Mouse (Mus musculus): ENCODE measurements at regions not wholly inside any gene's neighbourhood (a gene's known extent, or its start where the extent isn't known, plus 50 kb on each side); places are given as distances from the start of the nearest gene placed in this dataset.

GRCm38 (mm10) chr12:12147088-12147687 lies 114.8 kb upstream of the Fam49a start:
- no peak for DNase-seq (ENCODE audit: low spot score)

DNA sequence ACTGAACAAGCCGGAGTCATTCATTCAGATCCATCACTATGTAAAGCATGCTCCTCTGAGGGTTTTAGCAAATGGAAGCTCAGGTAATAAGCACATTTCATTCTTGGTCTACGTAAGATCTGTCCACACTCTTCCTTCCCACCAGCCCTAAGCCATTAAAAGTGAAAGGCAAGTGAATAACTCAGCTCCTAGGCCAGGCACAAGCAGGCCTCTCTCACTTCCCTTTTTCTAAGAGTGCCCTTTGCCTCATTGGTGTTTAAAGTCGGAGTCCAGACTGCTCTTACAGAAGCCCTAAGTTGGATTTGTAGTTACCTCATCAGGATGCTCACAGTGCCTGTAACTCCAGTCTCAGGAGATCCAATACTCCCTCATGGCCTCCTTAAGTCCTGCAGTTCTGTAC lies 114.1 kb upstream of the Fam49a start:
- DNase-seq (ENCODE audit: low spot score): no peak

DNA sequence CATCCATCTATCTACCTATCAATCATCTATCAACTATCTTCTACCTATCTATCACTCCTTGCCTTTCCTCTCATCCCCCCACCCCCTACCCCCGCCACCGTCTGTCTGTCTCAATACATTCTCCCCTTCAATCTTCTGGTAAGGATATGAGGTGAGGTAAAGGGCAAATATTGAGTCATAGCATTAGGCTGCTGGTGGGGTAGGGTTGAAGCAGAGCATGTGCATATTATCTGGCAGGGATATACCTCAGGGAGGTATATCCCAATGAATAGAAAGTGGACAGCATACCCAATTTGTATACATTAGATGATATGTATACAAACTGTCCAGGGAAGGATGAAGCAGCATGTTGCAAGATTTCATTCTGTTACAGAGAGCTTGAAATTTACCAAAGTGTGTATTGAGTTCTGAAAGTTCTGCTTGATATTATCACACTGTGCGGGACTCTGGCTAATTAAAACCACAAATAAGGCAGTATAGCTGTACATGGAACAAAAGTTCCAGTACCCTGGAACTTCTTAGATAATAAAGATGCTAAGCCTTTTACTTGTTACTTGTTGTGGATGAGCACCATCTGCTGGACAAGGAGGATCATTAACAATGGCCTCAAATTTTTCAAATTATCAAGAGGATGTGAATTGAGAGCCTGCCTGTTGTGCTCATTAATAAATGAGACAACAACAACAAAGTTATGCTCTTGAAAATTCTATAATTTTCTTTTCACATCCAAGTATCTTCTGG lies 113.1 kb upstream of the Fam49a start:
- peak; percentile 4 for DNase-seq (ENCODE audit: low spot score)

- no peak for DNase-seq (ENCODE audit: low spot score)
Observed at GRCm38 (mm10) chr12:12164411-12164810, 97.5 kb upstream of the Fam49a start.

- no peak for DNase-seq (ENCODE audit: low spot score)
Observed at GRCm38 (mm10) chr12:12170581-12170980, 91.4 kb upstream of the Fam49a start.

DNA sequence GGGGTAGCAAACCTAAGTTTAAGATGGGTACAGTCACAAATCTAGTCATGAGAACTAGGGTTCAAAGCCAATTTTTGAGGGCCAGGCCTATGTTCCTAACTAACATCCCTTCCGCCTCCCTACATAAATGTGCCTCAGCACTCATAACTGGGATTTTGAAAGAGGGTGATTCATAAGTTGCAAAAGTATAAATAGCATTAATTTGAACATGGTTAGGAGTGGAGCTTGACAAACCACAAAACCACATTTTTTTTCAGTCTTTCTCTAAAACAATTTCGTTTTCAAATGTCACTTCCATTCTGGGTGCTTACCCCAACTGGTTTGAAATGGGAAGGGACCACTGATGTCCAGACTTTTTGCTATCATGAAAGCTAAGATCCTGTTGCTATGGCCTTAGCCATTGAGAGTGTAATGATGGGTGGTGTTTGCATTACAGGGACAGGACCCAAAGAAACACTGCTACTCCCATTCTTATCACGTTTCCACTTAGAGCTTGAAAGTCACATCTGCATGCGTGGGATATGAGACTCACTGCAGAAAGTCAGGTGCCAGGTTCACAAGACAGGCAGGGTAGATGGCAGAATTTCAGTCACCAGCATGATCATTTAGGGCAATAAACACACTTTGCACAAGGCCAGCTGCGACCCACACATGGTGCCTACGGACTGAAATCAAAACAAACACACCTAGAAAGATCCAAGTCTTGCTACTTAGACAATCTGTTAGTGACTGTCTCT lies 89.7 kb upstream of the Fam49a start:
- no peak for DNase-seq (ENCODE audit: low spot score)

GRCm38 (mm10) chr12:12176331-12177263 lies 85.3 kb upstream of the Fam49a start:
- DNase-seq (ENCODE audit: low spot score): peak; percentile 86

DNA sequence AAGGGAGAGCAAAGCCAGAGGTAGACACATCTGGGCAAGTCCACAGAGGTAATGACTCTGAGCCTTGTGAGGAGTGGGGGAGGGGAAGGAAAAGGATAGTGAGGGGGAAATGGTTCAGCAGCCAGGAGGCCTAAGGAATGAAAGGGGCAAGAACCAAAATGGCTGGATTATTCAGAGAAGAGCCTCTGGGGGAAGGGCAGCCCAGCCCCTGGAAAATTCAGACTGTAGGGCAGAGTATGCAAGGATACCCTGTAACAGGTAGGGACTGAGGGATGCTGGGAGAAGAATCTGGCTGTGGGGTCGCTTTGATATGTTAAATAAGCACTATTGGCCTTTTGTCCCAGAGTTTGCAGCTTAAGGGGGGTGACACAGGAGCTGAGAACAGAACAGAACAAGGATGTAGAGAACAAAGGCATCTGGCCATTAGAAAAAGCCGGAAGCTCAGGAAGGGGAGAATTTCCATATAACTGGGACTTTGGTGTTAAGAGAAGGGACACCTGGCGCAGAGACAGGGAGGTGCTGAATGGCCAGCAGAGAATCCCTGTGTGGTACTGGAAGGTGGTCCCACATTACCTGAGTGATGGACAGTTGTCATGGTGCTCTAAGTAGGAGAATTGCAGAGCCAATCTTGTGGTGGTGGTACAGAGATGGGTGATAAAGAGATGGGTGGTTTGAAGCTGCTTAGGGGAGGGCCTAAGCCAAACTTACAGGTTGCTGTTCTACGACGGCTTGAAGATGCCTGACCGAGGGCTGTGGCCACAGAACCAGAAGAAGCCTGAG lies 84.5 kb upstream of the Fam49a start:
- DNase-seq (ENCODE audit: low spot score): no peak

DNA sequence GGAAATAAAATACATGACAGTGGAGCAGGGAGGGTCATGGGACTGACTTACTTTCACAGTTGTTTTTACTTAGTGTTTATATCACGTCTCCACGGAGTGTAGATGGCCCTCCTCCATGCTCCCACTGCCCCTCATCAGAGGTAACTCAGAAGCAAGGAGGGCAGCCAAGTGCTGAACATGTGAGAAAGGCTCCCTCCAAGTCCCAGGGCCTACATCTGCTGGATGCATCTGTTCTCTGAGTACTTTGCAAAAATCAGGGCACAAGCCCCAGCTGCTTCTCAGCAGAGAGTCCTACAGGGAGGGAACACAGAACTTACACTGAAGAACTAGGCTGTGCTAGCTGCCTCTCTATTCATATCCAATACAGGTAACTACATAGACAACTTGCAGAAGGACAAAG lies 83.5 kb upstream of the Fam49a start:
- no peak for DNase-seq (ENCODE audit: low spot score)

- DNase-seq (ENCODE audit: low spot score): no peak
Observed at GRCm38 (mm10) chr12:12179292-12179865, 82.6 kb upstream of the Fam49a start.

GRCm38 (mm10) chr12:12180986-12181385 lies 81.0 kb upstream of the Fam49a start:
- no peak for DNase-seq (ENCODE audit: low spot score)

- peak; percentile 22 for DNase-seq (ENCODE audit: low spot score)
Observed at GRCm38 (mm10) chr12:12181686-12182085, 80.3 kb upstream of the Fam49a start.

GRCm38 (mm10) chr12:12186353-12186752 lies 75.6 kb upstream of the Fam49a start:
- DNase-seq (ENCODE audit: low spot score): no peak

DNA sequence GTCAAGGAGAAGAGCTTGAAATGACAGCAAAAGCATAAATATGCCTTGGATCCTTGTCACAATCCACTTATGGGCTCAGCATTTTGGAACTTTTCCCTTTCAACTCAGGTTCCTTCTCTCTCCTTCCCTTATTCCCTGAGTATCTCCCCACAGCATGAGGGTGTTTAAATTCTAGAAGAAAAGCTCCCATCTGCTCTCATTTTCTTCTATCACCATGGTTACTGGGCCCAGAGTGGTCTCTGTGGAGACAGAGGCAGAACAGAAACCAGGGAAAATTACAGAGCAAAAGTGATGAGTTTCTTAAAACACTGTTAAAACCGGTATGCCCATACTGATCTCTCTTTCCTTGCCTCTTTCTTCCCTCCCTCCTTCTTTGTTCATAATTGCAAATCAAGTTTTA lies 66.9 kb upstream of the Fam49a start:
- DNase-seq (ENCODE audit: low spot score): no peak

DNA sequence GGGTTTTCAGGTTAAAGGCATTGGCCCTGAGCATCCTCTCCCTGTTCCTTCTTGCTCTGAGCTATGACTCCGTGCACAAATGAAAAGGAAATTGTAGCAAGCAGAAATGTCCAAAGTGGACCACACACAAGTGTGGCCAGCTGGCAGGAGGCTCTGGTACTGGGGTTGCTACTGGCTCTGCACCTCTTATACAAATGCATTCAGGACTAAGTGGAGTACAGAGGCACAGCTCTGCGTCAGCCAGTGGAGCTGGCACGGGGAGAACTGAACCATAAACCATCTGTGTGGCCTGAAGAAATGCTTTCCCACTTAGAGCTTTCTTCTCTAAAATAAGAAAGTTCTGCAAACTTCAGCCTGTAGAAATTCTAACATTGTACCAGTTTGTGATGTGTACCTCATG lies 65.3 kb upstream of the Fam49a start:
- DNase-seq (ENCODE audit: low spot score): no peak

GRCm38 (mm10) chr12:12208216-12208615 lies 53.7 kb upstream of the Fam49a start:
- DNase-seq (ENCODE audit: low spot score): no peak

Measured in lung, postnatal 25 days (tissue).